Mouse (Mus musculus) heart, postnatal 36 days (tissue): ENCODE results near the gene Cspg5. TPM values are rescaled to one million over a fixed set of nuclear protein-coding genes. Genes with fewer than 3 reads are reported as not detected.
A peak's percentile ranks its signal among the peaks of the same experiment; 100 is the strongest.

Experiments
- DNase-seq, 2 experiments: peaks; one replicate each; pipeline ENCODE4 v3.0.0; 2021 to 2022
- intact Hi-C: fragments of 180-260 bp; cut with DNase I; formaldehyde crosslinking; loops from one replicate; pipeline ENCODE4 v1.15.1; 2025
- microRNA-seq, 2 experiments: library from miRNA; unstranded; fragments of <30 nt; microRNA quantifications; one replicate each; pipeline ENCODE4 v1.2.0; 2021; ENCODE audit warnings: borderline number of aligned reads in 2 of 2
- total RNA-seq, 2 experiments: library from RNA; stranded (reverse); gene quantifications; 2 replicates each; pipeline ENCODE4 v1.2.3; 2021

Gene Cspg5
- total RNA-seq, 2 experiments from 2014 or later: 0.14 to 0.25 TPM

- intact Hi-C loops: loop anchor here (2.0 kb wide), 1 partner anchor 28 kb away; the partner anchor contains the start of gene Scap
These were observed 61.5 kb downstream of the Cspg5 start, which contains the start of gene Elp6 for GRCm38 (mm10) chr9:110304969-110305651. Gene Elp6, plus strand, starts transcription at chr9:110305173.

GRCm38 (mm10) chr9:110306371-110306770 is 62.8 kb downstream of the Cspg5 start:
- intact Hi-C loops: no loop called here
- no peak for DNase-seq

More at GRCm38 (mm10) chr9:110304969-110305651, 61.5 kb downstream of the Cspg5 start, which contains the start of gene Elp6:
- DNase-seq: peak; percentile 86 to 96

Small RNA genes within 50 kb of the gene (microRNA-seq; reads per million reads assigned to microRNA genes)
- 65.2 to 75.9 reads per million in 2 experiments for gene Mir6236

Other genes with a start within 250 kb of the Cspg5 start
- gene Smarcc1, start 126.1 kb upstream of the Cspg5 start, total RNA-seq: 10 to 100 TPM; 23.4 to 27.4 TPM
- gene Dhx30, start 126.0 kb upstream of the Cspg5 start, total RNA-seq: 10 to 100 TPM; 57.4 to 60.2 TPM
- 1 to 10 TPM; 2.6 to 3.2 TPM for gene Elp6, start 61.4 kb downstream of the Cspg5 start, total RNA-seq
- gene Scap, start 89.5 kb downstream of the Cspg5 start, total RNA-seq: 10 to 100 TPM; 29.6 to 32.0 TPM
- gene Ptpn23, start 164.4 kb downstream of the Cspg5 start, total RNA-seq: 10 to 100 TPM; 13.9 to 14.3 TPM
- under 1 TPM; 0.42 to 0.49 TPM for gene Ngp, start 176.0 kb downstream of the Cspg5 start, total RNA-seq
- 10 to 100 TPM; 11.8 to 12.8 TPM for gene Klhl18, start 232.9 kb downstream of the Cspg5 start, total RNA-seq
- under 1 TPM; 0.24 to 0.36 TPM for gene Kif9, start 233.2 kb downstream of the Cspg5 start, total RNA-seq